Mouse (Mus musculus): Measurements from ENCODE around the gene Ugt1a9.
"Not testable (repeated sequence)": the region's sequence is repeated elsewhere in the genome, so short reads cannot be mapped to it uniquely, and the experiment has no call there.

Ugt1a9 gene

GRCm38 (mm10) chr1:88070495-88070894, at the start of gene Ugt1a9:
Gene Ugt1a9, plus strand, starts transcription at chr1:88070800.
- DNase-seq (ENCODE audit: low read depth, low spot score) = no peak

DNA sequence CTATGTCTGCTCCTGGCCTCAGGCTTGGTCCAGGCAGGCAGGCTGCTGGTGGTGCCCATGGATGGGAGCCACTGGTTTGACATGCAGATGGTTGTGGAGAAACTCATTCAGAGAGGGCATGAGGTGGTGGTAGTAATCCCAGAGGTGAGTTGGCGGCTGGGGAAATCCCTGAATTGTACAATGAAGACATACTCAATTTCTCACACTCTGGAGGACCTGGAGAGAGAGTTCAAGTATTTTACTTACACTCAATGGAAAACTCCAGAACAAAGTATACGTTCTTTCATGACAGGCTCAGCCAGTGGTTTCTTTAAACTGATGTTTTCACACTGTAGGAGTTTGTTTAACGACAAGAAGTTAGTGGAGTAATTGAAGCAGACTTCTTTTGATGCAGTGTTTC, 45.4 kb upstream of the Ugt1a9 start:
- DNase-seq (ENCODE audit: low read depth, low spot score) = not testable (repeated sequence)

GRCm38 (mm10) chr1:88043044-88043443, 27.6 kb upstream of the Ugt1a9 start:
- DNase-seq (ENCODE audit: low read depth, low spot score) = not testable (repeated sequence)

GRCm38 (mm10) chr1:88044832-88045437, 25.7 kb upstream of the Ugt1a9 start:
- DNase-seq (ENCODE audit: low read depth, low spot score) = not testable (repeated sequence)

DNA sequence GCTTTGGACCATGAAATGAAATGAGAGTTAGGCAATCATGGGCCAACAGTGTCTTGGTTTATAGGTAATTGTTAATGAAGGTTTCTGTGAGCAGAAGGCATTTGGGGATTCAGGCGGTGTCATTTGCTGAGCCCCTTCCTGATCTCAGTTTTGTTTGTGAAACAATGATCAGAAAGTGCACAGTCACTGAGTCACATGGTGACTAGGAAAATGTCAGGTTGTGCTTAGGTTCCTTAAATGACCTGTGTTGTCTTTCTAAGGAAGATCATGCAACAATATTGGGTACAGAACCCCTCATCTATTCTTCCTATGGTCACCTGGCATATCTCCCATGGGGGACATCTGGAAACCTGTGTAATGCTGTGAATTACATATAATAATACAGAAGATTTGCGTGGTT, 23.2 kb upstream of the Ugt1a9 start:
- DNase-seq (ENCODE audit: low read depth, low spot score) = not testable (repeated sequence)

DNA sequence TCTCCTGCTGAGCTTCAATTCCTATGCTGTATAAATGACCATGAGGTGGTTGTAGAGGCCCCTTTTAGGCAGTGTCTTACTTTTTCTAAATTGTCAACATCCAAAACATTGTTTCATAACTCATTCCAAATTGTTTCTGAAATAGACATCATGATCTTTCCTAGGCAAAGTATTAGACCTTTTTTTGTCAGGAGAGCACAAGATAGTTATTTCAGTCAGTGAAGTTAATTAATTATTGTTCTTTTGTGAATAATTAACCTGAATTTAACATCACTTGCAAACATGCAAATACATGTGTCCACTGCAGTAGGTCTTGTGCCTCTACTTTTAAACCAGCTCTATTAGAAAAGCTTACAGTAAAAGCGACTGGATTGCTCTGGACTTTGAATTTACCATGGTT, 15.5 kb upstream of the Ugt1a9 start, which contains the start of gene Ugt1a10:
Gene Ugt1a10, plus strand, starts transcription at position 301 of the 400 bp plus-strand sequence.
- DNase-seq (ENCODE audit: low read depth, low spot score) = no peak

DNA sequence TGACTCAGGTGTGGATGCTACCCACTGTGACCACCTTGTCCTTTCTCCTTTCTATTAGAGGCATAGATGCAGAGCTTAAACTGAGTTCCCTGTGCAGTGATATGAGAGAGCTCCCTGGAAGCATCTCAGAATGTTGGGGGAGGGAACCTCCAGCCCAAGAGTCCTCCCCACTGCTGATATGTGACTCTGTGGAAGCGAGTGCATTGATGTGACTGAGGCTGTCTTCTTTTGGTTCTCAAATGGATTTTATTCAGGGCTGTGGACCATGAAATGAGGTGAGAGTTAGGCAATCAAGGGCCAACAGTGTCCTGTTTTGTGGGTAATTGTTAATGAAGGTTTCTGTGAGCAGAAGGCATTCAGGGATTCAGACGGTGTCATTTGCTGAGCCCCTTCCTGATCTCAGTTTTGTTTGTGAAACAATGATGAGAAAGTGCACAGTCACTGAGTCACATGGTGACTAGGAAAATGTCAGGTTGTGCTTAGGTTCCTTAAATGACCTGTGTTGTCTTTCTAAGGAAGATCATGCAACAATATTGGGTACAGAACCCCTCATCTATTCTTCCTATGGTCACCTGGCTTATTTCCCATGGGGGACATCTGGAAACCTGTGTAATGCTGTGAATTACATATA, 4.0 kb upstream of the Ugt1a9 start:
- not testable (repeated sequence) for DNase-seq (ENCODE audit: low read depth, low spot score)

DNA sequence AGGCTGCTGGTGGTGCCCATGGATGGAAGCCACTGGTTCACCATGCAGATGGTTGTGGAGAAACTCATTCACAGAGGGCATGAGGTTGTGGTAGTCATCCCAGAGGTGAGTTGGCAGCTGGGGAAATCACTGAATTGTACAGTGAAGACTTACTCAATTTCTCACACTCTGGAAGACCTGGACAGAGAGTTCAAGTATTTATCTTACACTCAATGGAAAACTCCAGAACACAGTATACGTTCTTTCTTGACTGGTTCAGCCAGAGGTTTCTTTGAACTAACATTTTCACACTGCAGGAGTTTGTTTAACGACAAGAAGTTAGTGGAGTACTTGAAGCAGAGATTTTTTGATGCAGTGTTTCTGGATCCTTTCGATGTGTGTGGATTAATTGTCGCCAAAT, 302 bp downstream of the Ugt1a9 start:
- DNase-seq (ENCODE audit: low read depth, low spot score) = no peak

DNA sequence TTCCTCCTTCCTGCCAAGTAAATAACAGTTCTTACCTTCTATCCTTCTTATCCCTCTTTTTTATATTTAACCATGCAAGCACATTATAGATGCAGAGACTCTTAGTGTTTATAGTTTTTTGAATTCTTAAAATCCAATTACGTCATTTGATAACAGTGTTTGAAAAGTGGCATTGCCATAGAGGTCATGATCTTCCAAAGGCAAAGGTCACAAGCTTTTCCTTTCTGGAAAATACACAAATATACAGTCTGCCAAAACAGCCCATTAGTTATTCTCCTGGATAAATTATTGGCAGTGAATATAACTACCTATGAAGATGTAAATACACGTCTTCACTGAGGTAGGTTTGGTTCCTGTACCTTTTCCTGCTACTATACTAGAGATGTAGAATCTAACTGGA, 3.9 kb downstream of the Ugt1a9 start:
- DNase-seq (ENCODE audit: low read depth, low spot score) = no peak

DNA sequence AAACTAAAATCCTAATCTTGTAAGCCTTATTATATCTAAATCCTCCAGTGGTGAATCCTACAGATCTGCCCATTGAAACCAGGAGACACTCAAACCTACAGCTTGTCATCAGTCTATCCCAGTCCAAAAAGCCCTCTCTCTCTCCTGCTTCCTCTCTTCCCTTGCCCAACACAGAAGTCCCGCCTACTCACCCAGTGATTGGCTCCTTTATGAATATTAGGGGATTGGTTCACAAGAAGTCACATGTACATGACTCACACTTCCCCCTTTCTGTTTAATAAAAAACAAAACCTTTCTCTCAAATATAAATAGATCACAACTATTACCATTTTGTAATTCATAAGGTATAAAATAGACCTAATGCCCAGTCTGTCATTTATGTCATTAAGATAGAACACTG, 6.5 kb downstream of the Ugt1a9 start:
- DNase-seq (ENCODE audit: low read depth, low spot score) = no peak

- no peak for DNase-seq (ENCODE audit: low read depth, low spot score)
Observed at GRCm38 (mm10) chr1:88081670-88082069, 11.1 kb downstream of the Ugt1a9 start.

DNA sequence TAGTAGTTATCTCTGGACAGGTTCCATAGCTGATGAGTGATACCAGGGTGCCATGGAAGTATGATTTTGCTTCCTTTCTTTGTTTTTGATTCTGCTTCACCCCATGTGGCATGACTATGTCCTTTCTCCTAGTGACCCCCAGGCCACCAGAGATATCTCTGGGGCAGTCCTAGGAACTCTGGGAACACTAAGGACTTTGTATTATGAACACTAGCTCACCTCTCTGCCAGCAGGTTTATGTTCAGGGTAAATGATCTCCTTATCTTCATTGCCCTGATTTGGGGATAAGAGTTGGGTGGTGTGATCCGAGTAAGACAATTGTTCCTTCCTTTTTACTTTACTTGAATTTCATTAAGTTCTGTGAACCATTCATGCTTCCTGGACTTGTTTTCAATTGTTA, 15.5 kb downstream of the Ugt1a9 start:
- no peak for DNase-seq (ENCODE audit: low read depth, low spot score)

- DNase-seq (ENCODE audit: low read depth, low spot score) = no peak
Observed at GRCm38 (mm10) chr1:88087513-88087912, 16.9 kb downstream of the Ugt1a9 start, which contains the start of gene Ugt1a8. Gene Ugt1a8, plus strand, starts transcription at chr1:88087813.

- DNase-seq (ENCODE audit: low read depth, low spot score) = no peak
Observed at GRCm38 (mm10) chr1:88092341-88092740, 21.7 kb downstream of the Ugt1a9 start.

- DNase-seq (ENCODE audit: low read depth, low spot score) = not testable (repeated sequence)
Observed at GRCm38 (mm10) chr1:88094270-88094676, 23.7 kb downstream of the Ugt1a9 start.

DNA sequence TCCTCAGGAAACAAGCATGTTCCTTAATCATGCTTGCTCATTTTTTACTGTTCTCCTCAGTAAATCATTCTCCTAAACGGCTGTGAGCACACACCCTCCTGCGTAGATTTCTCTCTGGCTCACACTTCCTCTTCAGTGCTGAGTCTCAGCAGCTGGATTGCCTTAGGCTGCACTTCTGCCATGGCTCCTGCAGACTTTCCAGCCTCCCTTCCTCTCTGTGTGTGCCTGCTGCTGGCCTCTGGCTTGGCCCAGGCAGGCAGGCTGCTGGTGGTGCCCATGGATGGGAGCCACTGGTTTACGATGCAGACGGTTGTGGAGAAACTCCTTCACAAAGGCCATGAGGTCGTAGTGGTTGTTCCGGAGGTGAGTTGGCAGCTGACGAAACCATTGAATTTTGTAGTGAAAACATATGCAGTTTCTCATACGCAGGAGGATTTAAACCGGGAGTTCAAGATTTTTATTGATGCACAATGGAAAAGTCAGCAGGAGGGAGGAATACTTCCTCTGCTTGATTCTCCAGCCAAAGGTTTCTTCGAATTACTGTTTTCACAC, 24.4 kb downstream of the Ugt1a9 start, which contains the start of gene Ugt1a7c:
Gene Ugt1a7c, plus strand, starts transcription at position 122 of the 552 bp plus-strand sequence.
- DNase-seq (ENCODE audit: low read depth, low spot score) = peak; percentile 18

- not testable (repeated sequence) for DNase-seq (ENCODE audit: low read depth, low spot score)
Observed at GRCm38 (mm10) chr1:88098546-88098945, 27.9 kb downstream of the Ugt1a9 start.

DNA sequence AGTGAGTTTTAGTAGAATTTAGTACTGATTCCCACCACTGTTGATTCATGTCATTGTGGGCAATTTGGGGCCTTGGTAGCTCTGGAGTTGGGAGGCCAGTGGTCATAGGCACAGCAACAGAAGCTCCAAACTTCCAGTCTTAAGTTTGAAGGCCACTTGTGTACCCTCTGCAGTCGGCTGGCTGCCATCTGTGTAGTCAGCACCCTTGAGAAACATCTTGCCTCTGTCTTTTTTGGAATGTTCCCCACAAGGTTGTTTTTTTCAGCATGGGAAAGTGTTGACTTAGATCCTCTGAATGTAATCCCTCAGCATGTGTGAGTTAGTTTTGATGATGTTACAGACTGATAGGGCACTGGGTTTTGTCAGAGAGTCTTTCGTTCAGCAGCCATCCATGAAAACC, 29.1 kb downstream of the Ugt1a9 start:
- not testable (repeated sequence) for DNase-seq (ENCODE audit: low read depth, low spot score)

DNA sequence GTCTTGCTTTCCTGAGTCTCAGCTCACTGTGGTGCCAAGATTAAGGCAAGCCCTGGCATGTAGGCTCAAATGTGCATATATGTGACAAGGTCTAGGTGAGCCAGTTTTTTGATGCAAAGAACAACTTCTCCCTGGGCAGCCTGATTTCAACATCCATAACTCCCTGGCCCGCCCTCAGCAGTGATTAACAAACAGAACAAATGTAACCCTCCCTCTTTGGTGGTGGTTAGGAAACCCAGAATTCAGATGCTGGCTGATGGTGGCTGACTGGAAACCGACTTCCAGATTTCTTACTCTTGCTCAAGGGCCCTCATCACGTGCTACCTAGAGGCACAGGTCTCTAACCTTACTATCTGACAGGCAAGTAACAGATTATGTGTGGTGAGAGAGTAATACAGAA, 32.4 kb downstream of the Ugt1a9 start, which contains the start of gene Ugt1a6b:
Gene Ugt1a6b, plus strand, starts transcription at position 234 of the 400 bp plus-strand sequence.
- not testable (repeated sequence) for DNase-seq (ENCODE audit: low read depth, low spot score)

- not testable (repeated sequence) for DNase-seq (ENCODE audit: low read depth, low spot score)
Observed at GRCm38 (mm10) chr1:88103697-88104468, 33.3 kb downstream of the Ugt1a9 start.

DNA sequence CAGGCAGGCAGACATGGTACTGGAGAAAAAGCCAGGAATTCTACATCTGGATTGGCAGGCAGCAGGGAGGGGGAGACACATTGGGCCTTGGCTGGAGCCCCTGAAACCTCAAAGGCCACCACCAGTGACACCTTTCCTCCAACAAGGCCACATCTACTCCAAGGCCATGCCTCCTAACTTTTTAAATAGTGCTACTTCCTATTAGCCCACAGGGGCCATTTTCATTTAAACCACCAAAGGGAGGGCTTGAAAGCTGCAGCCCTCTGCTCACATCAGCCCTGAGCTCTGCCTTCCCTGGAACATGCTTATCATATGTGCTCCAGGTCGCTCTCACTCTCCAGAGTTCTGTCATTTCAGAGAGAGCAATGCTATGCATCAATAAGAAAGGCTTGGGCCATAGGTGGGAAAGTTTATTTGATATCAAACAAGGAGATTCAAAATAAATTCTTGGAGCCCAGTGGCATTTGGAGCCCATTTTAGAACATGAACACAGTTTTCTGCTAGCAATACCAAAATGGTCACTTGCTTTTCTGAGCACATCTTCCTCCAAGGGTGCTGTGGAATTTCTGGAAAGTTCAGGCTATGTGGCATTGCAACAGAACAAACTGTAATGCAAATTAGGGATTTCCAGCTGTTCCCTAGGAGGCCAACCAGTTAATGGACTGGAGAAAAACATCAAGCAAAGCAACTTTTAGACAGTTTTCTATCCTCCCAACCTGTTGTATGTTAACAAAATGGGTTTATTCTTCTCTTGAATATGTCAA, 34.2 kb downstream of the Ugt1a9 start:
- no peak for DNase-seq (ENCODE audit: low read depth, low spot score)
